Mouse (Mus musculus) erythroblast, embryonic 14.5 days (primary cell): ENCODE data around the gene Cuzd1. TPM values are rescaled to one million over a fixed set of nuclear protein-coding genes. Genes with fewer than 3 reads are reported as not detected.

Experiments
- H3K27me3 ChIP-seq: 2 replicates; pipeline ENCODE4 v1.6.1; 2012; ENCODE audit warnings: inconsistent platforms; ENCODE audit not compliant: control insufficient read depth
- H3K36me3 ChIP-seq: 2 replicates; pipeline ENCODE4 v1.6.1; 2012; ENCODE audit warnings: mild to moderate bottlenecking, inconsistent platforms; ENCODE audit not compliant: control insufficient read depth
- H3K4me1 ChIP-seq: 2 replicates; pipeline ENCODE4 v1.6.1; 2012; ENCODE audit warnings: inconsistent platforms; ENCODE audit not compliant: control insufficient read depth
- H3K4me3 ChIP-seq: replicated peaks from 2 replicates; pipeline ENCODE3; 2012; ENCODE audit warnings: moderate library complexity, mild to moderate bottlenecking, inconsistent platforms
- H3K9me3 ChIP-seq: 2 replicates; pipeline ENCODE4 v1.6.1; 2012; ENCODE audit warnings: low read length, inconsistent platforms, mixed read lengths; ENCODE audit not compliant: control insufficient read depth
- GATA1 ChIP-seq: IDR thresholded peaks from 2 replicates; pipeline ENCODE4 v1.6.1; 2012; ENCODE audit warnings: low read length, inconsistent platforms, mixed read lengths
- TAL1 ChIP-seq: IDR thresholded peaks from 3 replicates; pipeline ENCODE4 v1.6.1; 2012; ENCODE audit warnings: low read length, inconsistent platforms, mixed read lengths
- polyA plus RNA-seq: library from polyadenylated mRNA; stranded (reverse); fragments of >175 nt; gene quantifications from 2 replicates; pipeline ENCODE4 v1.2.3, GENCODE M21; 2012

The Cuzd1 gene
- polyA plus RNA-seq, 1 experiment, result not detected

GRCm38 (mm10) chr7:131265851-131266250 lies 56.2 kb downstream of the Cuzd1 start:
- Histone ChIP-seq H3K9me3 (no peaks in the 10 kb centered on the region; the same call in 1 of the 2 replicates), H3K36me3 (no peaks in the 10 kb centered on the region), H3K27me3 (no peaks in the 10 kb centered on the region), H3K4me3 (no peak overlapping the region), H3K4me1 (no peaks in the 10 kb centered on the region)
- TF ChIP-seq TAL1 (no peak), GATA1 (no peak)

GRCm38 (mm10) chr7:131264251-131264650 lies 57.8 kb downstream of the Cuzd1 start:
- Histone ChIP-seq H3K9me3 (no peaks in the 10 kb centered on the region; the same call in 1 of the 2 replicates), H3K36me3 (no peaks in the 10 kb centered on the region), H3K27me3 (no peaks in the 10 kb centered on the region), H3K4me3 (no peak overlapping the region), H3K4me1 (no peaks in the 10 kb centered on the region)
- TF ChIP-seq GATA1, result no peak
- TF ChIP-seq TAL1, result no peak

- Histone ChIP-seq H3K27me3 (no peaks in the 10 kb centered on the region), H3K36me3 (no peaks in the 10 kb centered on the region), H3K9me3 (no peaks in the 10 kb centered on the region; the same call in 1 of the 2 replicates), H3K4me3 (no peak overlapping the region), H3K4me1 (no peaks in the 10 kb centered on the region)
- no peak for TF ChIP-seq TAL1
These were observed 61.1 kb downstream of the Cuzd1 start for GRCm38 (mm10) chr7:131260946-131261345.

Other genes starting within 250 kb of the Cuzd1 start
- gene 4933402N03Rik, start 176.0 kb downstream of the Cuzd1 start, polyA plus RNA-seq, result not detected in 2 replicates
- gene 5430419D17Rik, start 147.9 kb downstream of the Cuzd1 start, polyA plus RNA-seq, result not detected in 2 replicates
- gene Fam24b, start 7.2 kb upstream of the Cuzd1 start, polyA plus RNA-seq, result not detected in 2 replicates
- gene Fam24a, start 11.6 kb upstream of the Cuzd1 start, polyA plus RNA-seq, result not detected in 2 replicates
- 1.5 and 1.8 TPM in 2 replicates for gene 2310057M21Rik, start 40.5 kb upstream of the Cuzd1 start, polyA plus RNA-seq
- 1.7 and 2.4 TPM in 2 replicates for gene Pstk, start 48.8 kb upstream of the Cuzd1 start, polyA plus RNA-seq
- gene Ikzf5, start 88.2 kb upstream of the Cuzd1 start, polyA plus RNA-seq, result 1.7 and 2.3 TPM in 2 replicates
- 0.08 and 0.17 TPM in 2 replicates for gene Acadsb, start 88.3 kb upstream of the Cuzd1 start, polyA plus RNA-seq
- gene Hmx3, start 220.6 kb upstream of the Cuzd1 start, polyA plus RNA-seq, result not detected in 2 replicates
- not detected in 2 replicates for gene Hmx2, start 226.5 kb upstream of the Cuzd1 start, polyA plus RNA-seq
- gene Bub3, start 237.9 kb upstream of the Cuzd1 start, polyA plus RNA-seq, result 3.2 and 4.1 TPM in 2 replicates